Mouse (Mus musculus): ENCODE data around the gene Cplane1. TPM values are rescaled to one million over a fixed set of nuclear protein-coding genes. Genes with fewer than 3 reads are reported as not detected.

The Cplane1 gene
- 26.8 and 29.3 TPM in 2 replicates for polyA plus RNA-seq (2012; rRNA removed)

DNA sequence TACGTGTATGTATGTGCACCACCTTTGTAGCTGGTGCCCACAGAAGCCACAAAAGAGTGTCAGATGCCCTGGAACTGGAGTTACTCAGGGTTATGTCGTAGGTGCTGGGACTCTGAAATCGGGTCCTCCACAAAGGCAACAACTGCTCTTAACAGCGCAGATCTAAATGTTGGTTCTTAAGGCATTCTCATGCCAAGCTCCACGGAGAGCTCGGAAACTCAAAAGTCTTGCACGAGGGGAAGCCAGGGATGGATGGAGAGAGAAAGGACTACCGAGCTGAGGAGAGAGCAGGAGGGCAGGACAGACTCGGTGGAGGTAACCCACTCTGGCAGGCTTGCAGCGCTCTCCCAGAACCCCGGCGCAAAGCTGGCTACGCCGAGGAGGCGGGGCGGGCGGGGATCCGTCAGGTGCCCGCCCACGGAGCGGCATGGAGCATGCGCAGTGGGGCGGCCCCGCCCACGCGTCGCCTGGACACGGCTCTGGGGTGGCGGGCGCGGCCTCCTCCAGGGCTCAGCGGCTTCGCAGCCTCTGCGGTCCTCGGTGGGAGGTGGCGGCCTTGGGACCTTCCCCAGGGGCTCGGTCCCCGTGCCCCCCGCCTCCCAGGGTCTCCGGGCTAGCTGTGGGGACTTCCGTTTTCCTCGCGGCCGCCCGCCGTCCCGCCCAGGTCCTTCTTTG is at the start of gene Cplane1:
TSS of gene Cplane1 (plus strand) at position 516 of the 675 bp plus-strand sequence.
- H3K4me1 ChIP-seq (ENCODE audit: control insufficient read depth, insufficient read depth, low read length) = peaks cover 6% of the 10 kb centered on the region; the same call in 1 of the 2 replicates
- H3K4me3 ChIP-seq (replicated peaks; ENCODE audit: insufficient read depth, low read depth, low read length) = peak within 1 kb of the TSS; percentile 96
- peak within 1 kb of the TSS; percentile 84 for H3K27ac ChIP-seq (ENCODE audit: insufficient read depth, low read length)
- no peaks in the 10 kb centered on the region for H3K27me3 ChIP-seq (ENCODE audit: control insufficient read depth, insufficient read depth, low read length)
- peak; percentile 94 for DNase-seq
- peak; percentile 92 for TF ChIP-seq POLR2A (IDR thresholded peaks at IDR 0.05; ENCODE audit: borderline replicate concordance, insufficient read depth, low read length)
- no peak for TF ChIP-seq CTCF (IDR thresholded peaks at IDR 0.05; ENCODE audit: borderline replicate concordance, insufficient read depth, low read depth, low read length)
- under 1% methylated on average over 47 of the region's 47 CpGs for WGBS

DNA sequence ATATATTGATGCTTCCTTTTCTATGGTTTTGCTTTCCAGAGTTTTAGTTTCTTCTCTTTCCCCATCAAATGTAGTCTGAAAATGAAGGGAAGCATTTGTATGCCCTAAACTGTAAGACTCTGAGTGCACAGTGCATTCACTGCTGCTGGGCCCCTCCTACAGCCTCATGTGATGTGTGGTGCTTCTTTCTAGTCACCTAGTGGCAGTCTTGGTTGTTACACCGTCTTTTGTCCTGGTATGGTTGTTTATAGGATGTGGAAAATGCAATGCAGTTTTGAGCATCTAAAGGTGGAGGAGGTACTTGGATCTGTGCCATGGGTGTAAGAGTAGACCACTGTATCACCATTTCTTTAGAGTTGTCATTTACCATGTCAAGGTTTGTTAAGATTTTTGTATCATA is 39.6 kb upstream of the Cplane1 start:
- DNase-seq = no peak
- no peaks in the 10 kb centered on the region for H3K27me3 ChIP-seq (ENCODE audit: control insufficient read depth, insufficient read depth, low read length)
- no peak overlapping the region for H3K27ac ChIP-seq (ENCODE audit: insufficient read depth, low read length)
- H3K4me3 ChIP-seq (replicated peaks; ENCODE audit: insufficient read depth, low read depth, low read length) = no peak overlapping the region
- 66% methylated on average over 1 of the region's 1 CpGs for WGBS
- no peaks in the 10 kb centered on the region for H3K4me1 ChIP-seq (ENCODE audit: control insufficient read depth, insufficient read depth, low read length)
- no peak for TF ChIP-seq POLR2A (IDR thresholded peaks at IDR 0.05; ENCODE audit: borderline replicate concordance, insufficient read depth, low read length)
- no peak for TF ChIP-seq CTCF (IDR thresholded peaks at IDR 0.05; ENCODE audit: borderline replicate concordance, insufficient read depth, low read depth, low read length)

DNA sequence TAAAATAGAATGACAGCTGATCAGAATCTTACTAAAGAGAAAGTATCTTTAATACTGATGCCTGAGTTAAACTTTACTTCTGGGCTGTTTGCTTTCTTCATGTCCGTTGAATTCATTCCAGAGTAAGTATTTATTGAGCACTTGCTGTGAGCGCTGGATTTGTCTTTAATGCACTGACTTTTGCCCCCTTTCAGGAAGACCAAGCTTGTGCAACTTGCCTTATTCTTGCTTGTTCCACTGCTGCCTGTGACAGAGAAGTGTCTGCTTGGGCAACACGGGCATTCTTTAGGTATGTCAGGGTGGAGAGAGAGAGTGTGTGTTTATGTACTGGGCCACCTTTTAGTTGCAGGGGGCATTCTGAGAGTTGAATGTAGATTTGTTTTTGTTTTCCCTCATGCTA is 37.6 kb upstream of the Cplane1 start:
- 97% methylated on average over 3 of the region's 3 CpGs for WGBS
- no peak for DNase-seq
- Histone ChIP-seq H3K27me3 (ENCODE audit: control insufficient read depth, insufficient read depth, low read length) (no peaks in the 10 kb centered on the region), H3K4me1 (ENCODE audit: control insufficient read depth, insufficient read depth, low read length) (no peaks in the 10 kb centered on the region), H3K27ac (ENCODE audit: insufficient read depth, low read length) (no peak overlapping the region), H3K4me3 (replicated peaks; ENCODE audit: insufficient read depth, low read depth, low read length) (no peak overlapping the region)
- TF ChIP-seq POLR2A (IDR thresholded peaks at IDR 0.05; ENCODE audit: borderline replicate concordance, insufficient read depth, low read length) (no peak), CTCF (IDR thresholded peaks at IDR 0.05; ENCODE audit: borderline replicate concordance, insufficient read depth, low read depth, low read length) (no peak)

DNA sequence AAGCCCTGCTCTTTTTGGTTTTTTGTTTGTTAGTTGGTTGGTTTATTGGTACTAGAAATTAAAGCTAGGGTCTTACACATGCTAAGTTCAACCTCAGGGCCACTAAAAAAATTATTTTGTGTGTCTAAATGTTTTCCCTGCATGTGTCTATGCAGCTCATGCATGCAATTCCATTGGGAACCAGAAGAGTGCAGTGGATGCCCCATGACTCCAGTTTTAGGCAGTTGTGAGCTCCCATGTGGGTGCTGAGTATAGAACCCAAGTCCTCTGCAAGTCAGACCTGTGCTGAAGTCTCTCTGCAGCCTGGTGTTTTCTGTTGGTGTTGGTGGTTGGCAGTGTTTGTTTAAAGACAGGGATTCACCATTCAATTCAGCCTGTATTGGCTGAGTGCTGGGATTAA is 37.1 kb upstream of the Cplane1 start:
- Histone ChIP-seq H3K27ac (ENCODE audit: insufficient read depth, low read length) (no peak overlapping the region), H3K4me3 (replicated peaks; ENCODE audit: insufficient read depth, low read depth, low read length) (no peak overlapping the region), H3K4me1 (ENCODE audit: control insufficient read depth, insufficient read depth, low read length) (no peaks in the 10 kb centered on the region), H3K27me3 (ENCODE audit: control insufficient read depth, insufficient read depth, low read length) (no peaks in the 10 kb centered on the region)
- no peak for TF ChIP-seq POLR2A (IDR thresholded peaks at IDR 0.05; ENCODE audit: borderline replicate concordance, insufficient read depth, low read length)
- no peak for TF ChIP-seq CTCF (IDR thresholded peaks at IDR 0.05; ENCODE audit: borderline replicate concordance, insufficient read depth, low read depth, low read length)
- DNase-seq = no peak

DNA sequence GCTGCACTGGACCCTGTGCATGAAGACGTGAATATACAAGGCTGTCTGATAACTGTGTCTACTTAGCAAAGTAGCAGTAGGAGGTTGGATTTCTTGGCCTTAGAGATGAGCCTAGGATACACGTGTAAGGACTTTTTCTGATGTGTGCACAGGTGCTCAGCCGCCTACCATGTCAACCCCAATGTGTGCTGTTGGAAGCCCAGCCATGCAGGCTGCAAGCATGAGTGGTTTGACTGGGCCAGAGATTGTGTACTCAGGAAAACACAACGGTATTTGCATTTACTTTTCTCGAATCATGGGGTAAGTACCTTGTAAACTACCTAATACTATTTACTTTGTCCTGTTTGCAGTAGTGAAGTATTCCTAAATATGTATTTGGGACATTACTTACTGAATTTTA is 33.3 kb upstream of the Cplane1 start:
- TF ChIP-seq CTCF (IDR thresholded peaks at IDR 0.05; ENCODE audit: borderline replicate concordance, insufficient read depth, low read depth, low read length) (no peak), POLR2A (IDR thresholded peaks at IDR 0.05; ENCODE audit: borderline replicate concordance, insufficient read depth, low read length) (no peak)
- DNase-seq = no peak
- Histone ChIP-seq H3K4me1 (ENCODE audit: control insufficient read depth, insufficient read depth, low read length) (no peaks in the 10 kb centered on the region), H3K27me3 (ENCODE audit: control insufficient read depth, insufficient read depth, low read length) (no peaks in the 10 kb centered on the region), H3K4me3 (replicated peaks; ENCODE audit: insufficient read depth, low read depth, low read length) (no peak overlapping the region), H3K27ac (ENCODE audit: insufficient read depth, low read length) (no peak overlapping the region)
- WGBS = 90% methylated on average over 5 of the region's 5 CpGs

DNA sequence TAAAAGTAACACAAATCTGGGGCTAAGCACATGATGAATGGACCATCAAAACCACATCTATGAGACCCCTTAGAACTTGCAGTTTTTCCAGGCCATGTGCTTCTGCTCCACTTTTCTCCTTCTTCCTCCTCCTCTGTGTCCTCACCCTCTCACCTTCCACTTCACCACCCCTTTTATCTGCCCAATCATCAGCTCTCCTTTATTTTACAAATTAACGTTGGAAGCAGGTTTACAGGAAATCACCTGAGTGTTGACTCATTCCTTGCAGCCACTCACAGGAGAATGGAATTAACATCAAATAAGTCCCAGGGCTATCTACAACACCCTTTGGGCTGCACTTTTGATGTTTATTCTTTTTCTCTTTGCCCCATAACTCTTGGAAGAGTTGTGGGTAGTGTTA is 7.1 kb upstream of the Cplane1 start:
- 94% methylated on average over 1 of the region's 1 CpGs for WGBS
- H3K4me1 ChIP-seq (ENCODE audit: control insufficient read depth, insufficient read depth, low read length) = no peaks in the 10 kb centered on the region

DNA sequence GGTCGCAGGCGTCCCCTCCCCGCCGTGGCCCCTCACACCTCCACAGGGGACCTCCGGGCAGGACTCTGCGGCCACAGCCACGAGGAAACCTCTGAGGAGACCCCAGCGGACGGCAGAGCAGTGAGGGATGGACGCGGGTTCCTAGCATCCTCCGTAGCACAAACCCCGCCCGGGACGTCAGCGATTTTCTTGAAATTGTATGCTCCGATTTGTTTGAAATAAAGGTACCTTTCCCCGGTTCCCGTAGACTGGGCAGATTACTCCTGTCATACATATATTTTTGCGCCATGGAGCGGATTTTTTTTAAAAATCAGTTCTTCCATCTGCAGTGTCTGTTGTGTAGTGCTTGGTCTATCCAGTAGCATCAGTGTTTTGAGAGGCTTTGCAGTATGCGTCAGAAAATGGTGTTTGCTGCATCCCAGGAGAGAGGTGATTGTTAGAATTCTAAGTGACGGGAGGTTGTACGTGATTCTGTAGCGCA is 400 bp downstream of the Cplane1 start:
- TF ChIP-seq CTCF (IDR thresholded peaks at IDR 0.05; ENCODE audit: borderline replicate concordance, insufficient read depth, low read depth, low read length) (no peak), POLR2A (IDR thresholded peaks at IDR 0.05; ENCODE audit: borderline replicate concordance, insufficient read depth, low read length) (peak; percentile 20; the same call in 1 of the 2 replicates)
- Histone ChIP-seq H3K4me1 (ENCODE audit: control insufficient read depth, insufficient read depth, low read length) (peaks cover 6% of the 10 kb centered on the region; the same call in 1 of the 2 replicates), H3K27me3 (ENCODE audit: control insufficient read depth, insufficient read depth, low read length) (no peaks in the 10 kb centered on the region), H3K27ac (ENCODE audit: insufficient read depth, low read length) (peak overlapping the region; percentile 84), H3K4me3 (replicated peaks; ENCODE audit: insufficient read depth, low read depth, low read length) (peak overlapping the region; percentile 96)
- under 1% methylated on average over 25 of the region's 25 CpGs for WGBS
- DNase-seq = no peak

More for the DNA sequence above, 7.1 kb upstream of the Cplane1 start:
- TF ChIP-seq CTCF (IDR thresholded peaks at IDR 0.05; ENCODE audit: borderline replicate concordance, insufficient read depth, low read depth, low read length) (no peak), POLR2A (IDR thresholded peaks at IDR 0.05; ENCODE audit: borderline replicate concordance, insufficient read depth, low read length) (no peak)
- Histone ChIP-seq H3K27me3 (ENCODE audit: control insufficient read depth, insufficient read depth, low read length) (no peaks in the 10 kb centered on the region), H3K27ac (ENCODE audit: insufficient read depth, low read length) (no peak overlapping the region), H3K4me3 (replicated peaks; ENCODE audit: insufficient read depth, low read depth, low read length) (no peak overlapping the region)
- no peak for DNase-seq

DNA sequence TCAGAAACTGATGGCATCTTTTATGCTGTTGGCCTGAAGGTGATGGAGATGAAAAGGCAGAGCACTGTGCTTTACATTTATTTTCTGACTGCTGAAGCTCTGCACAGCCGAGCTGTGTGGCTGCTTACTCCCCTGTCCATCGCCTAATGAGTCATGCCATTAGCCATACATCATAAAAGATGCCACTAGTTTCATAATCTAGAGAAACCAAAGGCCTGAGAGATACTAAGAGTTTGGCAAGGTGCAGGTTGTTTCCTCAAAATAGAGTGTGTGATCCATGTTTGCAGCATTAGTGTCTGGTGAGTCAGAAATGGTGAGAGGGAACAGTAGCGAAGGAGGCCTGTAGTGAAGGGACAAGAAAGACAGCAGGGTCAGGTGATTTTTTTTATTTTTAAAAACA is 20.7 kb downstream of the Cplane1 start:
- H3K27ac ChIP-seq (ENCODE audit: insufficient read depth, low read length) = no peak overlapping the region
- no peaks in the 10 kb centered on the region for H3K4me1 ChIP-seq (ENCODE audit: control insufficient read depth, insufficient read depth, low read length)
- H3K4me3 ChIP-seq (replicated peaks; ENCODE audit: insufficient read depth, low read depth, low read length) = no peak overlapping the region
- TF ChIP-seq CTCF (IDR thresholded peaks at IDR 0.05; ENCODE audit: borderline replicate concordance, insufficient read depth, low read depth, low read length) (no peak), POLR2A (IDR thresholded peaks at IDR 0.05; ENCODE audit: borderline replicate concordance, insufficient read depth, low read length) (no peak)
- WGBS = 93% methylated on average over 3 of the region's 3 CpGs
- DNase-seq = no peak
- no peaks in the 10 kb centered on the region for H3K27me3 ChIP-seq (ENCODE audit: control insufficient read depth, insufficient read depth, low read length)
